ENCODE assay signal across 10 mouse cellular contexts in the genomic region with DNA sequence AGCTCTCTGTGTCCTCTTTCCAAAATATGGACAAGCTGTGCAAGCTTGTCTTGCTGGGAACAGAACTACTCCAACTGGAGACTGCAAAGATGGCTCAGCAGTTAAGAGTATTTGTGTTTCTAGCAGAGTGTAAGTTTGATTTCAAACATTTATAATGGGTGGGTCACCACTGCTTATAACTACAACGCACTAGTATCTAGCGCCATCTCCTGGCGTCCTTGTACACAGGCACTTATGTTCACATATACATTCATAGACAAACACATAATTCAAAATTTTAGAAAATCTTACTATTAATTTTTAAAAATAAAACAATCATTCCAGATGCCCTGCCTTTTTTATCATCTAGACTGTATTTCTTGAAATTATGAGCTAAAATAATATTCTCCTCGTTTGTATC.
DNase-seq lines count a peak whose midpoint lies in the region; ATAC-seq lines count a peak whose summit lies in the region.
"Had no signal": no experiment of that assay in that cellular context is flagged by ENCODE, and none has a peak within 500 bp of the region (broad histone marks: within the 10 kb centered on the region; RNA-seq: fewer than 3 reads in every experiment).

No protein-coding gene starts in this region.

- no peak for ATAC-seq in activated CD4-positive, CD25-positive, alpha-beta regulatory T cell, adult 4 months

- peak; percentile 7 for DNase-seq in kidney, postnatal 10 days
- DNase-seq in kidney, postnatal 14 days = no peak
- DNase-seq in thymus, postnatal 25 days = peak; percentile 5
- DNase-seq in thymus, postnatal 36 days = no peak
- peak; percentile 57 for DNase-seq in ZHBTc4 (ENCODE audit: low read depth, low spot score)
- no peak for DNase-seq in left cerebral cortex, adult 18-20 months (ENCODE audit: low spot score in 2 of 2)
- DNase-seq: cerebellum, adult 2 months; heart, adult 18-20 months; right cerebral cortex, postnatal 14 days had no signal

Comparison
In these comparisons a context has a peak if more than half of its experiments do, and no peak if none do; other contexts are left out.
1. DNase-seq: peak in kidney, postnatal 10 days (single experiment), thymus, postnatal 25 days (single experiment) and ZHBTc4 (single experiment); none in kidney, postnatal 14 days (single experiment), thymus, postnatal 36 days (0 of 2) and left cerebral cortex, adult 18-20 months (0 of 2).